Mouse (Mus musculus): ENCODE measurements at regions not wholly inside any gene's neighbourhood (a gene's known extent, or its start where the extent isn't known, plus 50 kb on each side); places are given as distances from the start of the nearest gene placed in this dataset.
A peak's percentile ranks its signal among the peaks of the same experiment; 100 is the strongest.

GRCm38 (mm10) chr3:121902246-121902645 is 50.1 kb upstream of the Arhgap29 start:
- ATAC-seq (replicated peaks; ENCODE audit: low read depth, poor library complexity, severe bottlenecking) = no peak

- no peak for ATAC-seq (replicated peaks; ENCODE audit: low read depth, poor library complexity, severe bottlenecking)
Measured at GRCm38 (mm10) chr3:121900429-121900844, 51.9 kb upstream of the Arhgap29 start.

- ATAC-seq (replicated peaks; ENCODE audit: low read depth, poor library complexity, severe bottlenecking) = no peak
Measured at GRCm38 (mm10) chr3:121897821-121898574, 54.3 kb upstream of the Arhgap29 start.

GRCm38 (mm10) chr3:121893606-121894005 is 58.7 kb upstream of the Arhgap29 start:
- ATAC-seq (replicated peaks; ENCODE audit: low read depth, poor library complexity, severe bottlenecking) = no peak

GRCm38 (mm10) chr3:121892675-121893074 is 59.7 kb upstream of the Arhgap29 start:
- no peak for ATAC-seq (replicated peaks; ENCODE audit: low read depth, poor library complexity, severe bottlenecking)

- ATAC-seq (replicated peaks; ENCODE audit: low read depth, poor library complexity, severe bottlenecking) = peak; percentile 47; the same call in 1 of the 2 replicates
Measured at GRCm38 (mm10) chr3:121891338-121891737, 61.0 kb upstream of the Arhgap29 start.

- ATAC-seq (replicated peaks; ENCODE audit: low read depth, poor library complexity, severe bottlenecking) = peak; percentile 86
Measured at GRCm38 (mm10) chr3:121890563-121890962, 61.8 kb upstream of the Arhgap29 start.

- no peak for ATAC-seq (replicated peaks; ENCODE audit: low read depth, poor library complexity, severe bottlenecking)
Measured at GRCm38 (mm10) chr3:121886870-121887605, 65.3 kb upstream of the Arhgap29 start.

GRCm38 (mm10) chr3:121886309-121886708 is 66.0 kb upstream of the Arhgap29 start:
- no peak for ATAC-seq (replicated peaks; ENCODE audit: low read depth, poor library complexity, severe bottlenecking)

- ATAC-seq (replicated peaks; ENCODE audit: low read depth, poor library complexity, severe bottlenecking) = no peak
Measured at GRCm38 (mm10) chr3:121885265-121886178, 66.8 kb upstream of the Arhgap29 start.

GRCm38 (mm10) chr3:121884328-121885248 is 67.8 kb upstream of the Arhgap29 start:
- ATAC-seq (replicated peaks; ENCODE audit: low read depth, poor library complexity, severe bottlenecking) = peak; percentile 86

- ATAC-seq (replicated peaks; ENCODE audit: low read depth, poor library complexity, severe bottlenecking) = no peak
Measured at GRCm38 (mm10) chr3:121880355-121880754, 65.3 kb upstream of the Abcd3 start.

- ATAC-seq (replicated peaks; ENCODE audit: low read depth, poor library complexity, severe bottlenecking) = no peak
Measured at GRCm38 (mm10) chr3:121875072-121875471, 60.0 kb upstream of the Abcd3 start.

GRCm38 (mm10) chr3:121874576-121874975 is 59.5 kb upstream of the Abcd3 start:
- peak; percentile 95 for ATAC-seq (replicated peaks; ENCODE audit: low read depth, poor library complexity, severe bottlenecking)

GRCm38 (mm10) chr3:121873572-121873971 is 58.5 kb upstream of the Abcd3 start:
- ATAC-seq (replicated peaks; ENCODE audit: low read depth, poor library complexity, severe bottlenecking) = no peak

- ATAC-seq (replicated peaks; ENCODE audit: low read depth, poor library complexity, severe bottlenecking) = no peak
Measured at GRCm38 (mm10) chr3:121872685-121873084, 57.6 kb upstream of the Abcd3 start.

- no peak for ATAC-seq (replicated peaks; ENCODE audit: low read depth, poor library complexity, severe bottlenecking)
Measured at GRCm38 (mm10) chr3:121871795-121872194, 56.7 kb upstream of the Abcd3 start.

- ATAC-seq (replicated peaks; ENCODE audit: low read depth, poor library complexity, severe bottlenecking) = no peak
Measured at GRCm38 (mm10) chr3:121870726-121871125, 55.6 kb upstream of the Abcd3 start.

GRCm38 (mm10) chr3:121869694-121870093 is 54.6 kb upstream of the Abcd3 start:
- ATAC-seq (replicated peaks; ENCODE audit: low read depth, poor library complexity, severe bottlenecking) = no peak

Measured in common myeloid progenitor, adult 5-6 weeks (primary cell).